ENCODE assay signal across 18 mouse cellular contexts in genomic region chr16:12768161-12768895, GRCm38 (mm10).
"Had no signal": no experiment of that assay in that cellular context is flagged by ENCODE, and none has a peak within 500 bp of the region (broad histone marks: within the 10 kb centered on the region; RNA-seq: fewer than 3 reads in every experiment).

No protein-coding gene starts in this region.

- ATAC-seq: liver, postnatal 0 days; lung, postnatal 0 days; midbrain, embryonic 13.5 days; midbrain, embryonic 15.5 days had no signal

- H3K4me3 ChIP-seq: lung, embryonic 15.5 days; megakaryocyte, embryonic 14.5 days; midbrain, embryonic 13.5 days; midbrain, embryonic 15.5 days; neural tube, embryonic 12.5 days; stomach, embryonic 15.5 days had no signal

- DNase-seq: liver, postnatal 0 days; lung, adult 2 months; lung, postnatal 14 days; lung, postnatal 36 days; right cerebral cortex, postnatal 14 days; thymus, adult 18-20 months; thymus, postnatal 14 days; thymus, postnatal 36 days had no signal

- H3K27me3 ChIP-seq: lung, embryonic 15.5 days; megakaryocyte, embryonic 14.5 days; midbrain, embryonic 13.5 days; midbrain, embryonic 15.5 days; neural tube, embryonic 12.5 days; stomach, embryonic 15.5 days had no signal

- H3K4me2 ChIP-seq: lung, embryonic 15.5 days; midbrain, embryonic 11.5 days; midbrain, embryonic 13.5 days; midbrain, embryonic 15.5 days; neural tube, embryonic 12.5 days; stomach, embryonic 15.5 days had no signal

- H3K36me3 ChIP-seq: lung, embryonic 15.5 days; midbrain, embryonic 13.5 days; midbrain, embryonic 15.5 days; neural tube, embryonic 12.5 days; stomach, embryonic 15.5 days had no signal

- H3K9me3 ChIP-seq: lung, embryonic 15.5 days; midbrain, embryonic 15.5 days; neural tube, embryonic 12.5 days; stomach, embryonic 15.5 days had no signal

- H3K27ac ChIP-seq: lung, embryonic 15.5 days; macrophage; midbrain, embryonic 13.5 days; midbrain, embryonic 15.5 days; neural tube, embryonic 12.5 days; stomach, embryonic 15.5 days; stomach, postnatal 0 days had no signal

- H3K4me1 ChIP-seq: lung, embryonic 15.5 days; megakaryocyte, embryonic 14.5 days; midbrain, embryonic 13.5 days; midbrain, embryonic 15.5 days; neural tube, embryonic 12.5 days; stomach, embryonic 15.5 days had no signal

- H3K9ac ChIP-seq: liver, postnatal 0 days; lung, embryonic 15.5 days; midbrain, embryonic 13.5 days; midbrain, embryonic 15.5 days; neural tube, embryonic 12.5 days; stomach, embryonic 15.5 days had no signal
